Mouse (Mus musculus) hindbrain, embryonic 13.5 days (tissue): ENCODE results near the gene Gm5460. TPM values are rescaled to one million over a fixed set of nuclear protein-coding genes. Genes with fewer than 3 reads are reported as not detected.

Source experiments
- ATAC-seq: fragments of 200-750 bp; cut with Nextera tagmentation; 2 replicates; pipeline ENCODE4 v1.8.0; 2017; ENCODE audit warnings: moderate TSS enrichment; ENCODE audit not compliant: low FRiP score
- H3K27ac ChIP-seq: fragments of 300-500 bp; sonication (generic); 2 replicates; pipeline ENCODE4 v1.5.1; 2015; ENCODE audit warnings: inconsistent platforms, mild to moderate bottlenecking, moderate library complexity
- H3K27me3 ChIP-seq: fragments of 300-500 bp; sonication (generic); 2 replicates; pipeline ENCODE4 v1.6.1; 2015; ENCODE audit warnings: mild to moderate bottlenecking, inconsistent platforms
- H3K36me3 ChIP-seq: fragments of 300-500 bp; sonication (generic); 2 replicates; pipeline ENCODE4 v1.6.1; 2015; ENCODE audit warnings: mild to moderate bottlenecking, inconsistent platforms
- H3K4me1 ChIP-seq: fragments of 300-500 bp; sonication (generic); replicated peaks from 2 replicates; pipeline ENCODE4 v1.6.1; 2015; ENCODE audit warnings: inconsistent platforms
- H3K4me2 ChIP-seq: fragments of 300-500 bp; sonication (generic); 2 replicates; pipeline ENCODE4 v1.6.1; 2015; ENCODE audit warnings: inconsistent platforms, mild to moderate bottlenecking, moderate library complexity
- H3K4me3 ChIP-seq: fragments of 300-500 bp; sonication (generic); 2 replicates; pipeline ENCODE4 v1.5.1; 2015; ENCODE audit warnings: mild to moderate bottlenecking, inconsistent platforms
- H3K9ac ChIP-seq: fragments of 300-500 bp; sonication (generic); 2 replicates; pipeline ENCODE4 v1.6.1; 2015; ENCODE audit warnings: mild to moderate bottlenecking, inconsistent platforms
- H3K9me3 ChIP-seq: fragments of 300-500 bp; sonication (generic); 2 replicates; pipeline ENCODE4 v1.6.1; 2016; ENCODE audit warnings: inconsistent platforms
- WGBS: fragments of 180-500 bp; shearing (Covaris S2); methylation state at CpG from one replicate; pipeline ENCODE4 v1.1.7; 2015; 5-methylcytosine and 5-hydroxymethylcytosine counted together
- polyA plus RNA-seq: library from polyadenylated mRNA; unstranded; fragments of >200 nt; fragmentation: Nextera tagmentation; extraction: Ambion mirVana; gene quantifications from 2 replicates; pipeline ENCODE4 v1.2.1, GENCODE M21; 2015

Gm5460 gene
- not detected in 2 replicates for polyA plus RNA-seq

DNA sequence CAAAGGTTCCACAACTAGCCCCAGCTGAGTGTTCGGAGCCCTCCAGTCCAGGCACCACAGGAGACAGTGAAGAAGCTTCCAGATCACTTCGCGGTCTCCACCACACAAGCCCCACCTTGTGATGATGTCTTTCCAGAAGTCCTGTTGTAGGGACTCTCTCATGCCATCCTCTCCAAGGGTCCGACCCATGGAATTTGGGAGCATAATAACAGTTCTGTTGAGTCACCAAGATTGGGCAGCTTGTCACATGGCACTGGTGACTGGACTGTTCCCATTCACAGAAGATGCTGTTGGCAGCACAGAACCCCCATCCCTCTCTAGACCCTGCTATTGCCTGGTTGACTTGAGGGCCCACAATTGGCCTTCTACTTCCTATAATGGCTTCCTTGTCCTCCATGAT lies at the start of gene Gm5460:
TSS of gene Gm5460 (plus strand) at position 378 of the 400 bp plus-strand sequence.
- H3K27me3 ChIP-seq, result no peaks in the 10 kb centered on the region
- H3K36me3 ChIP-seq, result no peaks in the 10 kb centered on the region
- H3K4me2 ChIP-seq, result no peak within 1 kb of the TSS
- H3K27ac ChIP-seq, result no peak within 1 kb of the TSS
- H3K4me1 ChIP-seq, result no peaks in the 10 kb centered on the region
- no peak within 1 kb of the TSS for H3K9ac ChIP-seq
- H3K4me3 ChIP-seq, result no peak within 1 kb of the TSS
- no peak for ATAC-seq
- WGBS, result 95% methylated on average over 4 of the region's 4 CpGs
- H3K9me3 ChIP-seq, result no peaks in the 10 kb centered on the region

DNA sequence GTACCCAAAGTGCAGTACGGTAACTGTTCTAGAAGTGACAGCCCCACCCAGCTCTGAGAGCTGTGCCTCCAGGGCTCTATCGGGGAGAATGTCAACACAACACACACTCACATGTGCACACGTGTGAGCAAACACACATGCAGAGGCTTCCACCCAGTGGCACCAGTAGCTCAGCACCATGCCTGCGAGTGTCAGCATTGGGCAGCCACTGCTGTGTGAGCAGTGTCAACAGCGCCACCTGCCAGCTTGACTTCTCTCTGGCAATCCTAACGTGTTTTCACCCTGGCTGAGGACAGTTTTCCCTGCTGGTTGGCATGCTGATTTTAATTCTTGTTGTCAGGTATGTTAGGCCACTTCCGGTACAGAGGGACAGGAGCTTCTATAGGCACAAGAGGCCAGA lies 43.9 kb upstream of the Gm5460 start:
- ATAC-seq, result no peak
- WGBS, result 52% methylated on average over 7 of the region's 7 CpGs

DNA sequence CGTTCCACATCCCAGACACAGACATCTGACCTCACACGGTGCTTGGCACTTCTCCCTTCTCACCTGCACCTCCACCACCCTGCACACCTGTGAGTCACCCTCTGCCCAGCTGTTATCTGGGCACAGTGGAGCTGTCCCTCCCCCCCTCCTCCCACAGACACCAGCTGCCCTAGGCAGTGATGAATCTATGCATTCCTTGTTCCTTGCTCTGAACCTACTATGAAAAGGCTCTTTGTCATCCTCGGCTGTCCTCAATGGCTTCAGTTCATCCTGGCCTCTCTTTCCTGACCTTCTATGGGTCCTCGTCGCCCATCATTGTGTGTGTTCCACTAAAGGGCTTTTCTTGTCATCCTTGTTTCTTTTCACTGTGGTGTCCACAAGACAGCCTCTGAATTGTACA lies 41.8 kb upstream of the Gm5460 start:
- peaks cover 14% of the 10 kb centered on the region for H3K27me3 ChIP-seq
- H3K27ac ChIP-seq, result no peak overlapping the region
- H3K9ac ChIP-seq, result no peak overlapping the region
- no peak for ATAC-seq
- H3K4me1 ChIP-seq, result peaks cover 14% of the 10 kb centered on the region
- H3K4me2 ChIP-seq, result no peak overlapping the region
- 36% methylated on average over 5 of the region's 5 CpGs for WGBS
- no peak overlapping the region for H3K4me3 ChIP-seq
- no peaks in the 10 kb centered on the region for H3K36me3 ChIP-seq
- no peaks in the 10 kb centered on the region for H3K9me3 ChIP-seq

More for the DNA sequence above, 43.9 kb upstream of the Gm5460 start:
- no peak overlapping the region for H3K27ac ChIP-seq
- peaks cover under 1% of the 10 kb centered on the region; the same call in 1 of the 2 replicates for H3K27me3 ChIP-seq
- no peak overlapping the region for H3K4me2 ChIP-seq
- H3K9ac ChIP-seq, result no peak overlapping the region
- peaks cover under 1% of the 10 kb centered on the region; the same call in 1 of the 2 replicates for H3K4me1 ChIP-seq
- no peak overlapping the region for H3K4me3 ChIP-seq
- no peaks in the 10 kb centered on the region for H3K36me3 ChIP-seq
- H3K9me3 ChIP-seq, result no peaks in the 10 kb centered on the region

DNA sequence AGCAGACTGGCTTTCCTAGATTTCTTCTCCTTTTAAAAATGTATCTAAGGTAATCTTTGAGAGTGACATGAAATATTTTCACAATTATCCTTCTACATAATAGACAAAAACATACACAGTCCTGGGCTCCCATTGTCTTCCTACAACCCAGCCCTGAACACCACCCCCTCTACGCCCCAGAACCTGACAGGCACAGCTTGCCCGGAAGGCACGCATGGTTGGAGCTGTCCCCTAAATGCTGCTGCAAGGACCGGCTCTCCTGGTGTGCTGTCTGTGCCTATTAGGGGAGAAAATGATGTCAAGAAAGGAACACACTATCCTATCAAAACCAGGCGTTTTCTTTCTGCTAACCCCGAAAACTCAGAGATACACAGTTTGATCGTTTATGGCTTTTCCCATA lies 38.8 kb upstream of the Gm5460 start:
- peaks cover 14% of the 10 kb centered on the region for H3K4me1 ChIP-seq
- peak overlapping the region; percentile 42; the same call in 1 of the 2 replicates for H3K4me3 ChIP-seq
- peaks cover 14% of the 10 kb centered on the region for H3K27me3 ChIP-seq
- peak overlapping the region; percentile 79 for H3K4me2 ChIP-seq
- 33% methylated on average over 7 of the region's 7 CpGs for WGBS
- H3K9ac ChIP-seq, result no peak overlapping the region
- no peaks in the 10 kb centered on the region for H3K36me3 ChIP-seq
- no peaks in the 10 kb centered on the region for H3K9me3 ChIP-seq
- no peak overlapping the region for H3K27ac ChIP-seq
- ATAC-seq, result no peak

DNA sequence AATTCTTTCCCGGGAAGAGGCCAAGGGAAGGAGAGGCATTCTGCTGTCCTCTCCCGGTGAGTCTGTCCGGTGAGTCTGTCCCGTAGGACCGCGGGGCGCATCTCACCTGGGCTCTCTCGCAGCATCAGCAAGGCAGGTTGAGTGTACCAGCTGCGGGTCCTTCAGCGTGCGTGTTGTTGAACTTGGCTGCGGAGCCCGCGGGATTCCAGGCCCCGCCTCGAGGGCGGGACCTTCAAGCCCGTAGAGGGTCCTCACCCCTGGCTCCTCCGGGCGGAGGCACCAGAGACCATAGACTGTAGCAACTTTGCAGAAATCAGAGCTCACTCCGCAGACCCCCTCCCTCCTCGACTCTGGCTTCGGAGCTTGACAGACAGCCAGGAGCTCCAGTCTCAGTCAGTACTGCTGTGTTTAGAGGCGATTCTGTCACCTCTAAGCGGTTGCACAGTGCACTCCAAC lies 37.9 kb upstream of the Gm5460 start, which contains the start of gene Zfp488:
TSS of gene Zfp488 (minus strand) at position 161 of the 456 bp plus-strand sequence.
- no peaks in the 10 kb centered on the region for H3K36me3 ChIP-seq
- H3K27ac ChIP-seq, result no peak within 1 kb of the TSS
- H3K9ac ChIP-seq, result peak within 1 kb of the TSS; percentile 65
- H3K9me3 ChIP-seq, result no peaks in the 10 kb centered on the region
- peak within 1 kb of the TSS; percentile 79 for H3K4me2 ChIP-seq
- peaks cover 14% of the 10 kb centered on the region for H3K4me1 ChIP-seq
- WGBS, result 2% methylated on average over 25 of the region's 25 CpGs
- peak within 1 kb of the TSS; percentile 42 for H3K4me3 ChIP-seq
- ATAC-seq, result peak; percentile 57; the same call in 1 of the 2 replicates
- peaks cover 14% of the 10 kb centered on the region for H3K27me3 ChIP-seq

DNA sequence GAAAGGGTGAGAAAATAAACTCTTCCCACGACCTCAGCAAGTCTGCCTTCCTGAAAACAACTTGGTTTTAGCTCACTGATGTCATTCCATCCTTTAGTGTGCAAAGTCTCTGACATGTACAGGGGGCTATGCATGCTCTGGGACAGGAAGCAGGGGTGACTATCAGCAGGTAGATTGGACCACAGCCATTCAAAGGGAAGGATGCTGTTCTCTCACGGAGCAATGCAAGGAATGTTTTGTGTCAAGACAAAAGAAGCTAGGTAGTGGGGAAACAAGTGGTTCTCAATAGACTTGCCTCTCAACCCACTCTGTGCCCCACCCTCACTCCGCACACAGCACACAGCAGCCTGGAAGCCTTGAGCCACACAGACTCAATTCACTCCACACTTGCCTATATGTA lies 27.4 kb upstream of the Gm5460 start:
- 55% methylated on average over 3 of the region's 3 CpGs for WGBS
- Histone ChIP-seq H3K36me3 (no peaks in the 10 kb centered on the region), H3K9me3 (no peaks in the 10 kb centered on the region), H3K4me3 (no peak overlapping the region), H3K27me3 (no peaks in the 10 kb centered on the region), H3K9ac (no peak overlapping the region), H3K27ac (no peak overlapping the region), H3K4me2 (no peak overlapping the region), H3K4me1 (no peaks in the 10 kb centered on the region)
- no peak for ATAC-seq

DNA sequence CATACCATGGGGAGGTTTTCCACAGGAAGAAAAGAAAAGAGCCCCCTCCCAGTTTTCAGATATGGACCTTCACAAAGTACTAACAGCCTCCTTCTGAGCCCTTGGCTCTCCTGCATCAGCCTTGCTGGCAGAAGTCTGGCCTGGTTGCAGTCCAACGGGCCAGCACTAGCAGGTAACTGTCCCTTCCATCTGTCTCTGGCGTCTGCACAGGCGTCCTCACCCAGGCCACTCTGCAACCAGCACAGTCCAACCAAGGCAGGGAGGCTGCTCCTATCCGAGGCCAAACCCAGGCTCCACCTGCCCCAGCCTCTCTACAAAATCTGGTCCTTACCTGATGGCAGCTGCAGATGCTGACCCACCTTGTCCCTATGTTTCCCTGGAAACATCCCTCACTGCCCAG lies 24.6 kb upstream of the Gm5460 start:
- Histone ChIP-seq H3K36me3 (no peaks in the 10 kb centered on the region), H3K27me3 (no peaks in the 10 kb centered on the region), H3K4me1 (no peaks in the 10 kb centered on the region), H3K9me3 (no peaks in the 10 kb centered on the region), H3K4me3 (no peak overlapping the region), H3K27ac (no peak overlapping the region), H3K4me2 (no peak overlapping the region), H3K9ac (no peak overlapping the region)
- 80% methylated on average over 4 of the region's 4 CpGs for WGBS
- ATAC-seq, result no peak

DNA sequence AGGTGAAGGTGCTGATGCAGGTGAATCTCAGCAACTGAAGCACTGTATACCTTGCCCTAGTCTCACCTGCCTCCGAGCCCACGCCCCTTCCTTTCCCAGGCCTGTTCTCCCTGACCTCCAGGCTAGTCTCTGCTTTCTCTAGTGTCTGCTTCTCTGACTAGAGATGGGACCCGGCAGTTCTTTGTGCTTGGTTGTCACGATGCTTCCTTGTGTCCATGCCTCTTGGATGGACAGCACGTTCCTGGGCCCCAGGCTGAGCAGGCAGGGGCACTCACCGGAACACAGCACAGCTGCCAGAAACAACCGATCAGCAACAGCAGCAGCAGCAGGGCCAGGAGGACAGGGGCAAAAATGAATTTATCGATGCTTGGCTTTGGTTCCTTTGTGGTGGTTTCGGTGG lies 23.5 kb upstream of the Gm5460 start:
- H3K36me3 ChIP-seq, result no peaks in the 10 kb centered on the region
- no peak for ATAC-seq
- no peaks in the 10 kb centered on the region for H3K27me3 ChIP-seq
- no peak overlapping the region for H3K4me3 ChIP-seq
- no peaks in the 10 kb centered on the region for H3K4me1 ChIP-seq
- whole genome bisulfite sequencing, result 91% methylated on average over 9 of the region's 9 CpGs
- no peak overlapping the region for H3K27ac ChIP-seq
- no peak overlapping the region for H3K9ac ChIP-seq
- H3K4me2 ChIP-seq, result no peak overlapping the region
- no peaks in the 10 kb centered on the region for H3K9me3 ChIP-seq

DNA sequence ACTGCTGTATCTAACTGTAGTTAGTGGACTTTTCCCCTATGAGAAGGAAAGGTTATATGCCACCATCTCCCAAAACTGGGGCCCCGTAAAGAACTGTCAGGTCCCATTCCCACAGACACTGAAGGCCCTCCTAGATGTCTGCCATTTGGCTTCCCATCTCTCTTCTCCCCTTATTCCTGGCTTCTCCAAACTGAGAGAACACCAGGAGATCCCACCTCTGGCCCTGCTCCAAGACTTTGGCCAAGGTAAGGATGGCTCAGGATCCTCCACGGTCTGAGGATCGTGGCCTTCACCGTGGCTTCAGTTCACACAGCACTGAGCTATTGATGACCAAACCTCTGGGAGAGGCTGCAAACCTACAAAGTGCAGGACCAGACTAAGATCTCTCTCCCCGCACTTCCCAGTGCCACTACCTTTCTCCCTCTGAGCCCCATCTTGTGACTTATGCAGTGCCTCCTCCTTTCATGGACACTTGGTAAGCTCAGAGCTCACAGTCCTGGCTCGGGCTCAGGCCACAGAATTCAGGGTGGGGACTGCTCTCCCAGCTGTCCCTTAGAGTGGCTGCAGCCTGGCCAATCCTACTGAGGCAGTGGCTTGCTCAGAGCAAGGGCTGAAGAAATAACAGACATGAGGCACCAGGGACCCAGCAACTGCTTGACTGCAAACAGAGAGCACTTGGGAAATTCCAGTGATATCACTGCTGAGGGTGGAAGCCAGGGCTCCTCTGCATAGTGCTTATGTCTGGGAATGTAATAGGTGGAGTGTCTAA lies 22.9 kb upstream of the Gm5460 start:
- Histone ChIP-seq H3K9ac (no peak overlapping the region), H3K4me1 (no peaks in the 10 kb centered on the region), H3K36me3 (no peaks in the 10 kb centered on the region), H3K9me3 (no peaks in the 10 kb centered on the region), H3K4me3 (no peak overlapping the region), H3K4me2 (no peak overlapping the region), H3K27ac (no peak overlapping the region), H3K27me3 (no peaks in the 10 kb centered on the region)
- WGBS, result 90% methylated on average over 6 of the region's 6 CpGs
- no peak for ATAC-seq

DNA sequence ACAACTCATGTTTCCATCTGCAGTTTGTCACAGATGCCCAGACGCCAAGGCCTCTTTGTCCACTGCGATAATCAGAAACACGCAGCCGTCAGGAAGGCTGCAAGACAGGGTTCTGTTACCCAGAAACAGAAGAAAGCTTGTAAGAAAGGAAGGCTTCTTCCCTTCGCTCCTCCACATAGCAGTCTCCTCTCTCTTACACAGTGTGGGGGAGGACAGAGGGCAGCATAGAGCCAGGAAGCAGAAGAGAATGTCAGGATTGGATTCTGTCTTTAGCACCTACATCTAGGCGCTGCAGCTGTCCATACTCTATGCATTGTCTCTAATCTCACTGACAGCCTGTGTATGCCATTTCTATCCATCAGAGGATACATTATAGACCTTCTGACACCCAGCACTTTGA lies 19.1 kb upstream of the Gm5460 start:
- H3K9me3 ChIP-seq, result no peaks in the 10 kb centered on the region
- no peak overlapping the region for H3K27ac ChIP-seq
- H3K27me3 ChIP-seq, result no peaks in the 10 kb centered on the region
- WGBS, result 78% methylated on average over 6 of the region's 6 CpGs
- ATAC-seq, result no peak
- no peak overlapping the region for H3K9ac ChIP-seq
- H3K4me2 ChIP-seq, result no peak overlapping the region
- no peaks in the 10 kb centered on the region for H3K36me3 ChIP-seq
- no peaks in the 10 kb centered on the region for H3K4me1 ChIP-seq
- no peak overlapping the region for H3K4me3 ChIP-seq

DNA sequence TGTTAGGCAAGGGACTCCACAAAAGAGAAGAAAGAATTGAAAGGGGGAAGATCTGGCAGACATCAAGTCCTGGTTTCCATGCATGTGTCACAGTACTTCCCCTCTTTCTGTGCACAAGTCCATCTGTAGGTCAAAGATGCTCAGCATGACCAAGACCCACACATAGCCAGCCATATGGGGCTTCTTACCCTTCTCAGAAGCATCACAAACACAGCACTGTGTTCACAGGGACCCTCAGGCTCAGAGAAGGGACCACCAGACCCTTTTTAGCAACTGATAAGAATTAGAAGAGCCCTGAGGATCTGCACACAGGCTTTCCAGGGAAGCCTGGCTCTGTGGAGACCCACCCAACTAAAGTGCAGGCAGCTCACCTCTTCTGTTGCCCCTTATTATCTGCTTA lies 16.5 kb upstream of the Gm5460 start:
- H3K4me2 ChIP-seq, result no peak overlapping the region
- no peaks in the 10 kb centered on the region for H3K36me3 ChIP-seq
- no peak for ATAC-seq
- no peaks in the 10 kb centered on the region for H3K9me3 ChIP-seq
- H3K4me3 ChIP-seq, result no peak overlapping the region
- H3K27ac ChIP-seq, result no peak overlapping the region
- no peaks in the 10 kb centered on the region for H3K27me3 ChIP-seq
- H3K9ac ChIP-seq, result no peak overlapping the region
- H3K4me1 ChIP-seq, result no peaks in the 10 kb centered on the region

DNA sequence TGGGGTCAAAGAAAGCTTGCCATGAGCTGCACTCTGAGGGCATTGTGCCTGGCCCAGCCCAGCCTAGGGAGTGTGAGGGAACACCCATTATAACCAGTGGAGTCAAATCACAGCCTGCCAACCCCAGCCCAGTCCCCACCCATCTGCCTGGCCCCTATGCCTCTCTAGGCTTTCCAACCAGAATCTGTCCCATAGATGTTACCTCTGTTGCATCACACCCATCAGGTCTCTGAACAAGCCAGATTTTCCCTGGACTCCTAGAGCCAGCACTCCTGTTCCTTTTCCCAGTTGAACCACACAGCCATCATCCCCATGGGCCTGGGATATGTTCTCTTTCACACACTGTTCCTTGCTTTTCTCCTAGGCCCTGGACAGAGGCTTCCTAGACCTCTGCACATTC lies 15.1 kb upstream of the Gm5460 start:
- Histone ChIP-seq H3K4me2 (no peak overlapping the region), H3K4me1 (no peaks in the 10 kb centered on the region), H3K4me3 (no peak overlapping the region), H3K27ac (no peak overlapping the region), H3K9ac (no peak overlapping the region), H3K27me3 (no peaks in the 10 kb centered on the region), H3K9me3 (no peaks in the 10 kb centered on the region), H3K36me3 (no peaks in the 10 kb centered on the region)
- no peak for ATAC-seq

DNA sequence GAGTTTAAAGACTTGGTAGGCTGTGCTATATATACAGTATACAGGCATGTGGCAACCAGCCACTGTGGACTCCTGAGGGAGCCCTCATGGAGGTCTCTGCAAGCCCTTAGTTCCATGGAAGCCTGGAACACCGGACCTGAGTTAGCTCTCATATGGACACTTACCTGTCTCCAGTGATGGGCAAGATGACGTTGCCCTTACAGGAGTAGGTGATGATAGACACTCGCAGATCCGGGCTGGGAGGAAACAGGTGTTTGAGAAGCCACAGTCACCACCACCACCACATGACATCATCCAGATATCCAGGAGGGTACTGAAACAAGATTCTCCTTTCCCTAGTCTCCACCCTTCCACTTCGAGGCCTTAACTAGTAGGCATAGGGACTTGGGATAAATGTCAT lies 14.2 kb upstream of the Gm5460 start:
- H3K9me3 ChIP-seq, result no peaks in the 10 kb centered on the region
- H3K4me3 ChIP-seq, result no peak overlapping the region
- WGBS, result 95% methylated on average over 5 of the region's 5 CpGs
- H3K9ac ChIP-seq, result no peak overlapping the region
- H3K27ac ChIP-seq, result no peak overlapping the region
- no peak overlapping the region for H3K4me2 ChIP-seq
- no peak for ATAC-seq
- H3K4me1 ChIP-seq, result no peaks in the 10 kb centered on the region
- H3K36me3 ChIP-seq, result no peaks in the 10 kb centered on the region
- H3K27me3 ChIP-seq, result no peaks in the 10 kb centered on the region
